Mouse (Mus musculus): ENCODE data around the gene Acr. TPM values are rescaled to one million over a fixed set of nuclear protein-coding genes. Genes with fewer than 3 reads are reported as not detected.

Acr gene
- polyA plus RNA-seq, 1 experiment = 3.2 TPM

GRCm38 (mm10) chr15:89547321-89547720, 20.8 kb upstream of the Acr start:
- Histone ChIP-seq H3K27ac (ENCODE audit: insufficient read depth, low read length) (no peak overlapping the region), H3K4me3 (ENCODE audit: insufficient read depth, low read length) (no peak overlapping the region), H3K4me1 (ENCODE audit: control insufficient read depth, insufficient read depth, low read length) (peaks cover 6% of the 10 kb centered on the region; the same call in 1 of the 2 replicates)
- no peak for TF ChIP-seq POLR2A (IDR thresholded peaks at IDR 0.05; ENCODE audit: extremely low read depth, insufficient read depth, low read length)
- TF ChIP-seq CTCF (IDR thresholded peaks at IDR 0.05; ENCODE audit: extremely low read depth, insufficient read depth, low read length) = no peak

GRCm38 (mm10) chr15:89547824-89548601, 20.1 kb upstream of the Acr start:
- Histone ChIP-seq H3K27ac (ENCODE audit: insufficient read depth, low read length) (no peak overlapping the region; the same call in 1 of the 2 replicates), H3K4me3 (ENCODE audit: insufficient read depth, low read length) (no peak overlapping the region), H3K4me1 (ENCODE audit: control insufficient read depth, insufficient read depth, low read length) (peaks cover 6% of the 10 kb centered on the region; the same call in 1 of the 2 replicates)
- no peak for TF ChIP-seq POLR2A (IDR thresholded peaks at IDR 0.05; ENCODE audit: extremely low read depth, insufficient read depth, low read length)

- Histone ChIP-seq H3K27ac (ENCODE audit: insufficient read depth, low read length) (no peak overlapping the region), H3K4me1 (ENCODE audit: control insufficient read depth, insufficient read depth, low read length) (peaks cover 6% of the 10 kb centered on the region; the same call in 1 of the 2 replicates), H3K4me3 (ENCODE audit: insufficient read depth, low read length) (no peak overlapping the region)
- TF ChIP-seq CTCF (IDR thresholded peaks at IDR 0.05; ENCODE audit: extremely low read depth, insufficient read depth, low read length) (no peak), POLR2A (IDR thresholded peaks at IDR 0.05; ENCODE audit: extremely low read depth, insufficient read depth, low read length) (no peak)
These were observed 19.3 kb upstream of the Acr start for GRCm38 (mm10) chr15:89548837-89549236.

- Histone ChIP-seq H3K27ac (ENCODE audit: insufficient read depth, low read length) (no peak overlapping the region), H3K4me3 (ENCODE audit: insufficient read depth, low read length) (no peak overlapping the region), H3K4me1 (ENCODE audit: control insufficient read depth, insufficient read depth, low read length) (peaks cover 6% of the 10 kb centered on the region; the same call in 1 of the 2 replicates)
- TF ChIP-seq POLR2A (IDR thresholded peaks at IDR 0.05; ENCODE audit: extremely low read depth, insufficient read depth, low read length) (no peak), CTCF (IDR thresholded peaks at IDR 0.05; ENCODE audit: extremely low read depth, insufficient read depth, low read length) (no peak)
These were observed 17.6 kb upstream of the Acr start for GRCm38 (mm10) chr15:89550506-89550905.

GRCm38 (mm10) chr15:89551733-89552132, 16.4 kb upstream of the Acr start:
- Histone ChIP-seq H3K4me3 (ENCODE audit: insufficient read depth, low read length) (no peak overlapping the region), H3K27ac (ENCODE audit: insufficient read depth, low read length) (no peak overlapping the region), H3K4me1 (ENCODE audit: control insufficient read depth, insufficient read depth, low read length) (peaks cover 6% of the 10 kb centered on the region; the same call in 1 of the 2 replicates)
- no peak for TF ChIP-seq CTCF (IDR thresholded peaks at IDR 0.05; ENCODE audit: extremely low read depth, insufficient read depth, low read length)
- no peak for TF ChIP-seq POLR2A (IDR thresholded peaks at IDR 0.05; ENCODE audit: extremely low read depth, insufficient read depth, low read length)

- H3K27ac ChIP-seq (ENCODE audit: insufficient read depth, low read length) = no peak overlapping the region
- no peak overlapping the region for H3K4me3 ChIP-seq (ENCODE audit: insufficient read depth, low read length)
- no peak for TF ChIP-seq POLR2A (IDR thresholded peaks at IDR 0.05; ENCODE audit: extremely low read depth, insufficient read depth, low read length)
- no peak for TF ChIP-seq CTCF (IDR thresholded peaks at IDR 0.05; ENCODE audit: extremely low read depth, insufficient read depth, low read length)
- peaks cover 3% of the 10 kb centered on the region; the same call in 1 of the 2 replicates for H3K4me1 ChIP-seq (ENCODE audit: control insufficient read depth, insufficient read depth, low read length)
These were observed 12.5 kb upstream of the Acr start for GRCm38 (mm10) chr15:89555591-89555990.

GRCm38 (mm10) chr15:89556401-89557178, 11.5 kb upstream of the Acr start:
- H3K4me3 ChIP-seq (ENCODE audit: insufficient read depth, low read length) = no peak overlapping the region
- TF ChIP-seq CTCF (IDR thresholded peaks at IDR 0.05; ENCODE audit: extremely low read depth, insufficient read depth, low read length) = peak; percentile 19; the same call in 1 of the 2 replicates
- TF ChIP-seq POLR2A (IDR thresholded peaks at IDR 0.05; ENCODE audit: extremely low read depth, insufficient read depth, low read length) = no peak

GRCm38 (mm10) chr15:89557179-89557995, 10.7 kb upstream of the Acr start:
- TF ChIP-seq CTCF (IDR thresholded peaks at IDR 0.05; ENCODE audit: extremely low read depth, insufficient read depth, low read length) = no peak
- no peak for TF ChIP-seq POLR2A (IDR thresholded peaks at IDR 0.05; ENCODE audit: extremely low read depth, insufficient read depth, low read length)
- no peak overlapping the region for H3K27ac ChIP-seq (ENCODE audit: insufficient read depth, low read length)
- H3K4me3 ChIP-seq (ENCODE audit: insufficient read depth, low read length) = no peak overlapping the region
- H3K4me1 ChIP-seq (ENCODE audit: control insufficient read depth, insufficient read depth, low read length) = no peaks in the 10 kb centered on the region; the same call in 1 of the 2 replicates

More at GRCm38 (mm10) chr15:89556401-89557178, 11.5 kb upstream of the Acr start:
- H3K27ac ChIP-seq (ENCODE audit: insufficient read depth, low read length) = no peak overlapping the region
- peaks cover 3% of the 10 kb centered on the region; the same call in 1 of the 2 replicates for H3K4me1 ChIP-seq (ENCODE audit: control insufficient read depth, insufficient read depth, low read length)

GRCm38 (mm10) chr15:89557996-89558390, 10.1 kb upstream of the Acr start:
- no peak for TF ChIP-seq CTCF (IDR thresholded peaks at IDR 0.05; ENCODE audit: extremely low read depth, insufficient read depth, low read length)
- no peak for TF ChIP-seq POLR2A (IDR thresholded peaks at IDR 0.05; ENCODE audit: extremely low read depth, insufficient read depth, low read length)
- no peak overlapping the region for H3K27ac ChIP-seq (ENCODE audit: insufficient read depth, low read length)
- H3K4me3 ChIP-seq (ENCODE audit: insufficient read depth, low read length) = no peak overlapping the region

More at GRCm38 (mm10) chr15:89557996-89558390, 10.1 kb upstream of the Acr start:
- H3K4me1 ChIP-seq (ENCODE audit: control insufficient read depth, insufficient read depth, low read length) = no peaks in the 10 kb centered on the region; the same call in 1 of the 2 replicates

Measured in cortical plate, adult 2 months (tissue).